Mouse (Mus musculus): Measurements from ENCODE around the gene Cbfa2t2.

Gene Cbfa2t2

GRCm38 (mm10) chr2:154425522-154425921 is 10.8 kb upstream of the Cbfa2t2 start:
- WGBS: 95% methylated on average over 3 of the region's 3 CpGs

GRCm38 (mm10) chr2:154426188-154426904 is 9.9 kb upstream of the Cbfa2t2 start:
- WGBS: 11% methylated on average over 25 of the region's 25 CpGs

- 63% methylated on average over 11 of the region's 11 CpGs for WGBS
These were observed 9.1 kb upstream of the Cbfa2t2 start for GRCm38 (mm10) chr2:154426905-154427852.

GRCm38 (mm10) chr2:154427853-154428360 is 8.4 kb upstream of the Cbfa2t2 start:
- WGBS: 33% methylated on average over 17 of the region's 17 CpGs

GRCm38 (mm10) chr2:154430566-154430965 is 5.7 kb upstream of the Cbfa2t2 start:
- 98% methylated on average over 2 of the region's 2 CpGs for WGBS

- 77% methylated on average over 2 of the region's 2 CpGs for WGBS
These were observed 3.6 kb upstream of the Cbfa2t2 start for GRCm38 (mm10) chr2:154432696-154433095.

GRCm38 (mm10) chr2:154433391-154433790 is 2.9 kb upstream of the Cbfa2t2 start:
- whole genome bisulfite sequencing: 70% methylated on average over 3 of the region's 3 CpGs

GRCm38 (mm10) chr2:154434690-154435089 is 1.6 kb upstream of the Cbfa2t2 start:
- 98% methylated on average over 7 of the region's 7 CpGs for WGBS

- WGBS: 2% methylated on average over 44 of the region's 44 CpGs
These were observed 214 bp upstream of the Cbfa2t2 start for GRCm38 (mm10) chr2:154436076-154436457.

- 9% methylated on average over 7 of the region's 7 CpGs for WGBS
These were observed 878 bp downstream of the Cbfa2t2 start for GRCm38 (mm10) chr2:154437191-154437527.

- WGBS: over 99% methylated on average over 8 of the region's 8 CpGs
These were observed 11.5 kb downstream of the Cbfa2t2 start for GRCm38 (mm10) chr2:154447821-154448220.

GRCm38 (mm10) chr2:154452951-154453350 is 16.7 kb downstream of the Cbfa2t2 start:
- 96% methylated on average over 2 of the region's 2 CpGs for WGBS

GRCm38 (mm10) chr2:154454099-154454498 is 17.8 kb downstream of the Cbfa2t2 start:
- 67% methylated on average over 1 of the region's 1 CpGs for WGBS

- WGBS: 51% methylated on average over 3 of the region's 3 CpGs
These were observed 18.3 kb downstream of the Cbfa2t2 start for GRCm38 (mm10) chr2:154454605-154455004.

- WGBS: 30% methylated on average over 5 of the region's 5 CpGs
These were observed 19.5 kb downstream of the Cbfa2t2 start for GRCm38 (mm10) chr2:154455776-154456175.

- WGBS: 43% methylated on average over 2 of the region's 2 CpGs
These were observed 23.0 kb downstream of the Cbfa2t2 start for GRCm38 (mm10) chr2:154459262-154459661.

- 21% methylated on average over 4 of the region's 4 CpGs for WGBS
These were observed 23.6 kb downstream of the Cbfa2t2 start for GRCm38 (mm10) chr2:154459851-154460250.

- WGBS: 65% methylated on average over 11 of the region's 11 CpGs
These were observed 27.4 kb downstream of the Cbfa2t2 start for GRCm38 (mm10) chr2:154463621-154464198.

- WGBS: 93% methylated on average over 1 of the region's 1 CpGs
These were observed 29.6 kb downstream of the Cbfa2t2 start for GRCm38 (mm10) chr2:154465914-154466335.

- WGBS: 91% methylated on average over 5 of the region's 5 CpGs
These were observed 30.9 kb downstream of the Cbfa2t2 start for GRCm38 (mm10) chr2:154467139-154467538.

- 57% methylated on average over 1 of the region's 1 CpGs for WGBS
These were observed 38.2 kb downstream of the Cbfa2t2 start for GRCm38 (mm10) chr2:154474251-154475061.

- 68% methylated on average over 1 of the region's 1 CpGs for WGBS
These were observed 38.7 kb downstream of the Cbfa2t2 start for GRCm38 (mm10) chr2:154475062-154475349.
